Mouse (Mus musculus) hindbrain, embryonic 11.5 days (tissue): ENCODE measurements at regions not wholly inside any gene's neighbourhood (a gene's known extent, or its start where the extent isn't known, plus 50 kb on each side); places are given as distances from the start of the nearest gene placed in this dataset.

Experiments used
- ATAC-seq: fragments of 200-750 bp; cut with Nextera tagmentation; 2 replicates; pipeline ENCODE4 v1.8.0; 2017; ENCODE audit warnings: mild to moderate bottlenecking, moderate TSS enrichment, moderate library complexity; ENCODE audit not compliant: low FRiP score
- DNase-seq: peaks from one replicate; pipeline ENCODE4 v3.0.0-alpha.2; 2015; ENCODE audit warnings: low spot score
- H3K27ac ChIP-seq: fragments of 300-500 bp; sonication (generic); 2 replicates; pipeline ENCODE4 v1.5.1; 2014; ENCODE audit warnings: mild to moderate bottlenecking, low read depth, low read length
- H3K27me3 ChIP-seq: fragments of 300-500 bp; sonication (generic); 2 replicates; pipeline ENCODE4 v1.6.1; 2014; ENCODE audit warnings: mild to moderate bottlenecking, low read length, moderate library complexity, mixed read lengths; ENCODE audit not compliant: control insufficient read depth, insufficient read depth
- H3K36me3 ChIP-seq: fragments of 300-500 bp; sonication (generic); 2 replicates; pipeline ENCODE4 v1.6.1; 2014; ENCODE audit warnings: mild to moderate bottlenecking, low read length, moderate library complexity, mixed read lengths; ENCODE audit not compliant: control insufficient read depth, insufficient read depth
- H3K4me1 ChIP-seq: fragments of 300-500 bp; sonication (generic); replicated peaks from 2 replicates; pipeline ENCODE4 v1.6.1; 2014; ENCODE audit warnings: low read length, mixed read lengths; ENCODE audit not compliant: control insufficient read depth, insufficient read depth
- H3K4me2 ChIP-seq: fragments of 300-500 bp; sonication (generic); replicated peaks from 2 replicates; pipeline ENCODE4 v1.6.1; 2014; ENCODE audit warnings: mild to moderate bottlenecking, low read depth, low read length
- H3K4me3 ChIP-seq: fragments of 300-500 bp; sonication (generic); 2 replicates; pipeline ENCODE4 v1.5.1; 2014; ENCODE audit warnings: low read depth, low read length
- H3K9ac ChIP-seq: fragments of 300-500 bp; sonication (generic); 2 replicates; pipeline ENCODE4 v1.6.1; 2014; ENCODE audit warnings: low read depth, low read length
- H3K9me3 ChIP-seq: fragments of 300-500 bp; sonication (generic); 2 replicates; pipeline ENCODE4 v1.6.1; 2016; ENCODE audit warnings: low read length; ENCODE audit not compliant: control insufficient read depth
- WGBS: fragments of 180-500 bp; shearing (Covaris S2); extraction: QIAGEN DNeasy Blood & Tissue Kit; methylation state at CpG from one replicate; pipeline ENCODE4 v1.1.7; 2014; 5-methylcytosine and 5-hydroxymethylcytosine counted together

GRCm38 (mm10) chr9:23137682-23138210, 85.1 kb upstream of the Bmper start:
- H3K36me3 ChIP-seq, result no peaks in the 10 kb centered on the region
- H3K9me3 ChIP-seq, result no peaks in the 10 kb centered on the region
- no peak overlapping the region for H3K4me3 ChIP-seq
- 67% methylated on average over 5 of the region's 5 CpGs for WGBS
- DNase-seq (no peak), ATAC-seq (no peak)
- no peak overlapping the region for H3K9ac ChIP-seq
- no peak overlapping the region for H3K27ac ChIP-seq
- no peak overlapping the region for H3K4me2 ChIP-seq
- no peaks in the 10 kb centered on the region for H3K27me3 ChIP-seq
- no peaks in the 10 kb centered on the region for H3K4me1 ChIP-seq

GRCm38 (mm10) chr9:23139580-23140162, 83.2 kb upstream of the Bmper start:
- Histone ChIP-seq H3K9ac (no peak overlapping the region), H3K4me1 (no peaks in the 10 kb centered on the region), H3K27ac (no peak overlapping the region), H3K27me3 (no peaks in the 10 kb centered on the region), H3K4me3 (no peak overlapping the region), H3K4me2 (no peak overlapping the region), H3K36me3 (no peaks in the 10 kb centered on the region), H3K9me3 (no peaks in the 10 kb centered on the region)
- DNase-seq (no peak), ATAC-seq (no peak)
- WGBS, result 59% methylated on average over 4 of the region's 4 CpGs

GRCm38 (mm10) chr9:23144281-23144680, 78.6 kb upstream of the Bmper start:
- no peaks in the 10 kb centered on the region for H3K4me1 ChIP-seq
- H3K4me3 ChIP-seq, result no peak overlapping the region
- no peaks in the 10 kb centered on the region for H3K9me3 ChIP-seq
- H3K27ac ChIP-seq, result no peak overlapping the region
- 89% methylated on average over 7 of the region's 7 CpGs for WGBS
- H3K36me3 ChIP-seq, result no peaks in the 10 kb centered on the region
- no peak overlapping the region for H3K9ac ChIP-seq
- H3K27me3 ChIP-seq, result no peaks in the 10 kb centered on the region
- DNase-seq (no peak), ATAC-seq (no peak)
- no peak overlapping the region for H3K4me2 ChIP-seq

GRCm38 (mm10) chr9:23150338-23150737, 72.5 kb upstream of the Bmper start:
- no peak overlapping the region for H3K27ac ChIP-seq
- WGBS, result 92% methylated on average over 6 of the region's 6 CpGs

GRCm38 (mm10) chr9:23150874-23151273, 72.0 kb upstream of the Bmper start:
- Histone ChIP-seq H3K4me1 (no peaks in the 10 kb centered on the region), H3K27me3 (no peaks in the 10 kb centered on the region), H3K27ac (no peak overlapping the region), H3K36me3 (no peaks in the 10 kb centered on the region), H3K4me3 (no peak overlapping the region), H3K9ac (no peak overlapping the region), H3K9me3 (no peaks in the 10 kb centered on the region), H3K4me2 (no peak overlapping the region)
- ATAC-seq (no peak), DNase-seq (no peak)
- WGBS, result 78% methylated on average over 3 of the region's 3 CpGs

More at GRCm38 (mm10) chr9:23150338-23150737, 72.5 kb upstream of the Bmper start:
- Histone ChIP-seq H3K27me3 (no peaks in the 10 kb centered on the region), H3K36me3 (no peaks in the 10 kb centered on the region), H3K4me1 (no peaks in the 10 kb centered on the region), H3K9me3 (no peaks in the 10 kb centered on the region), H3K9ac (no peak overlapping the region), H3K4me3 (no peak overlapping the region), H3K4me2 (no peak overlapping the region)
- DNase-seq, result no peak
- no peak for ATAC-seq

- Histone ChIP-seq H3K4me2 (no peak overlapping the region), H3K9ac (no peak overlapping the region), H3K27me3 (no peaks in the 10 kb centered on the region), H3K36me3 (no peaks in the 10 kb centered on the region), H3K9me3 (no peaks in the 10 kb centered on the region), H3K27ac (no peak overlapping the region), H3K4me3 (no peak overlapping the region), H3K4me1 (no peaks in the 10 kb centered on the region)
- ATAC-seq (no peak), DNase-seq (no peak)
- WGBS, result 91% methylated on average over 1 of the region's 1 CpGs
These were observed 70.9 kb upstream of the Bmper start for GRCm38 (mm10) chr9:23151953-23152490.

GRCm38 (mm10) chr9:23156820-23157570, 65.9 kb upstream of the Bmper start:
- H3K36me3 ChIP-seq, result no peaks in the 10 kb centered on the region
- no peak overlapping the region for H3K9ac ChIP-seq
- WGBS, result 74% methylated on average over 5 of the region's 5 CpGs
- ATAC-seq, result no peak
- H3K4me2 ChIP-seq, result no peak overlapping the region
- H3K9me3 ChIP-seq, result no peaks in the 10 kb centered on the region
- H3K27ac ChIP-seq, result no peak overlapping the region
- H3K4me3 ChIP-seq, result no peak overlapping the region
- no peaks in the 10 kb centered on the region for H3K4me1 ChIP-seq
- DNase-seq, result no peak
- H3K27me3 ChIP-seq, result no peaks in the 10 kb centered on the region

GRCm38 (mm10) chr9:23158499-23158898, 64.4 kb upstream of the Bmper start:
- no peaks in the 10 kb centered on the region for H3K4me1 ChIP-seq
- no peak overlapping the region for H3K4me3 ChIP-seq
- no peaks in the 10 kb centered on the region for H3K27me3 ChIP-seq
- no peak for DNase-seq
- 85% methylated on average over 1 of the region's 1 CpGs for WGBS
- no peaks in the 10 kb centered on the region for H3K36me3 ChIP-seq
- no peak overlapping the region for H3K27ac ChIP-seq
- ATAC-seq, result no peak
- no peaks in the 10 kb centered on the region for H3K9me3 ChIP-seq
- no peak overlapping the region for H3K9ac ChIP-seq
- no peak overlapping the region for H3K4me2 ChIP-seq

GRCm38 (mm10) chr9:23161346-23161745, 61.5 kb upstream of the Bmper start:
- no peak overlapping the region for H3K9ac ChIP-seq
- H3K36me3 ChIP-seq, result no peaks in the 10 kb centered on the region
- no peaks in the 10 kb centered on the region for H3K9me3 ChIP-seq
- H3K27ac ChIP-seq, result no peak overlapping the region
- no peak overlapping the region for H3K4me3 ChIP-seq
- no peak overlapping the region for H3K4me2 ChIP-seq
- no peak for DNase-seq
- H3K27me3 ChIP-seq, result no peaks in the 10 kb centered on the region
- 92% methylated on average over 7 of the region's 7 CpGs for WGBS
- no peak for ATAC-seq
- no peaks in the 10 kb centered on the region for H3K4me1 ChIP-seq
